Mouse (Mus musculus): ENCODE results near the gene Wwp2. TPM values are rescaled to one million over a fixed set of nuclear protein-coding genes. Genes with fewer than 3 reads are reported as not detected.
"Not testable (repeated sequence)": the region's sequence is repeated elsewhere in the genome, so short reads cannot be mapped to it uniquely, and the experiment has no call there.

Gene Wwp2
- polyA plus RNA-seq, 1 experiment from 2014 or later, result 28.5 TPM

- not testable (repeated sequence) for H3K4me3 ChIP-seq (ENCODE audit: control insufficient read depth in 1 of 2, insufficient read depth in 1 of 2, low read depth in 1 of 2, low read length in 2 of 2); H3K4me2 ChIP-seq (ENCODE audit: low read length); H3K4me1 ChIP-seq (ENCODE audit: control insufficient read depth in 2 of 2, insufficient read depth in 2 of 2, low read length in 2 of 2); ATAC-seq (ENCODE audit: insufficient number of reproducible peaks, insufficient read depth, low FRiP score, low read depth); H3K9ac ChIP-seq (ENCODE audit: low read length); H3K27me3 ChIP-seq (ENCODE audit: control insufficient read depth, insufficient read depth, low read length); H3K27ac ChIP-seq (replicated peaks in 1 of 2; ENCODE audit: control insufficient read depth in 1 of 2, insufficient read depth in 1 of 2, low read depth in 2 of 2, low read length in 2 of 2); H3K9me3 ChIP-seq (ENCODE audit: control insufficient read depth, low read length); H3K36me3 ChIP-seq (ENCODE audit: control insufficient read depth, insufficient read depth, low read length)
- WGBS, result 92% methylated on average over 7 of the region's 7 CpGs
These were observed 40.6 kb downstream of the Wwp2 start for GRCm38 (mm10) chr8:107476786-107477185.

GRCm38 (mm10) chr8:107478728-107479127 is 42.6 kb downstream of the Wwp2 start:
- ATAC-seq (ENCODE audit: insufficient number of reproducible peaks, insufficient read depth, low FRiP score, low read depth), result no peak
- Histone ChIP-seq H3K27me3 (ENCODE audit: control insufficient read depth, insufficient read depth, low read length) (no peaks in the 10 kb centered on the region), H3K4me1 (ENCODE audit: control insufficient read depth in 2 of 2, insufficient read depth in 2 of 2, low read length in 2 of 2) (no peaks in the 10 kb centered on the region), H3K4me2 (ENCODE audit: low read length) (no peak overlapping the region), H3K4me3 (ENCODE audit: control insufficient read depth in 1 of 2, insufficient read depth in 1 of 2, low read depth in 1 of 2, low read length in 2 of 2) (no peak overlapping the region), H3K36me3 (ENCODE audit: control insufficient read depth, insufficient read depth, low read length) (peaks cover 6% of the 10 kb centered on the region; the same call in 1 of the 2 replicates), H3K9me3 (ENCODE audit: control insufficient read depth, low read length) (no peaks in the 10 kb centered on the region), H3K27ac (replicated peaks in 1 of 2; ENCODE audit: control insufficient read depth in 1 of 2, insufficient read depth in 1 of 2, low read depth in 2 of 2, low read length in 2 of 2) (no peak overlapping the region), H3K9ac (ENCODE audit: low read length) (no peak overlapping the region)
- WGBS, result 81% methylated on average over 6 of the region's 6 CpGs

GRCm38 (mm10) chr8:107480436-107480835 is 44.3 kb downstream of the Wwp2 start:
- Histone ChIP-seq H3K9ac (ENCODE audit: low read length) (no peak overlapping the region), H3K4me1 (ENCODE audit: control insufficient read depth in 2 of 2, insufficient read depth in 2 of 2, low read length in 2 of 2) (no peaks in the 10 kb centered on the region), H3K36me3 (ENCODE audit: control insufficient read depth, insufficient read depth, low read length) (peaks cover 7% of the 10 kb centered on the region; the same call in 1 of the 2 replicates), H3K27ac (replicated peaks in 1 of 2; ENCODE audit: control insufficient read depth in 1 of 2, insufficient read depth in 1 of 2, low read depth in 2 of 2, low read length in 2 of 2) (no peak overlapping the region), H3K4me2 (ENCODE audit: low read length) (no peak overlapping the region), H3K4me3 (ENCODE audit: control insufficient read depth in 1 of 2, insufficient read depth in 1 of 2, low read depth in 1 of 2, low read length in 2 of 2) (no peak overlapping the region), H3K9me3 (ENCODE audit: control insufficient read depth, low read length) (no peaks in the 10 kb centered on the region), H3K27me3 (ENCODE audit: control insufficient read depth, insufficient read depth, low read length) (no peaks in the 10 kb centered on the region)
- no peak for ATAC-seq (ENCODE audit: insufficient number of reproducible peaks, insufficient read depth, low FRiP score, low read depth)
- WGBS, result 88% methylated on average over 4 of the region's 4 CpGs

GRCm38 (mm10) chr8:107483250-107483649 is 47.1 kb downstream of the Wwp2 start:
- no peaks in the 10 kb centered on the region for H3K27me3 ChIP-seq (ENCODE audit: control insufficient read depth, insufficient read depth, low read length)
- H3K4me3 ChIP-seq (ENCODE audit: control insufficient read depth in 1 of 2, insufficient read depth in 1 of 2, low read depth in 1 of 2, low read length in 2 of 2), result no peak overlapping the region
- H3K27ac ChIP-seq (replicated peaks in 1 of 2; ENCODE audit: control insufficient read depth in 1 of 2, insufficient read depth in 1 of 2, low read depth in 2 of 2, low read length in 2 of 2), result no peak overlapping the region
- no peak overlapping the region for H3K4me2 ChIP-seq (ENCODE audit: low read length)
- no peak overlapping the region for H3K9ac ChIP-seq (ENCODE audit: low read length)
- no peaks in the 10 kb centered on the region for H3K9me3 ChIP-seq (ENCODE audit: control insufficient read depth, low read length)
- WGBS, result 76% methylated on average over 8 of the region's 8 CpGs
- H3K4me1 ChIP-seq (ENCODE audit: control insufficient read depth in 2 of 2, insufficient read depth in 2 of 2, low read length in 2 of 2), result no peaks in the 10 kb centered on the region
- peaks cover 7% of the 10 kb centered on the region; the same call in 1 of the 2 replicates for H3K36me3 ChIP-seq (ENCODE audit: control insufficient read depth, insufficient read depth, low read length)
- ATAC-seq (ENCODE audit: insufficient number of reproducible peaks, insufficient read depth, low FRiP score, low read depth), result no peak

- no peak overlapping the region for H3K4me2 ChIP-seq (ENCODE audit: low read length)
- no peak overlapping the region for H3K27ac ChIP-seq (replicated peaks in 1 of 2; ENCODE audit: control insufficient read depth in 1 of 2, insufficient read depth in 1 of 2, low read depth in 2 of 2, low read length in 2 of 2)
- H3K9ac ChIP-seq (ENCODE audit: low read length), result no peak overlapping the region
- H3K36me3 ChIP-seq (ENCODE audit: control insufficient read depth, insufficient read depth, low read length), result peaks cover 7% of the 10 kb centered on the region; the same call in 1 of the 2 replicates
- no peak overlapping the region for H3K4me3 ChIP-seq (ENCODE audit: control insufficient read depth in 1 of 2, insufficient read depth in 1 of 2, low read depth in 1 of 2, low read length in 2 of 2)
- no peak for ATAC-seq (ENCODE audit: insufficient number of reproducible peaks, insufficient read depth, low FRiP score, low read depth)
- peaks cover 9 to 15% of the 10 kb centered on the region in 2 experiments for H3K4me1 ChIP-seq (ENCODE audit: control insufficient read depth in 2 of 2, insufficient read depth in 2 of 2, low read length in 2 of 2)
- H3K9me3 ChIP-seq (ENCODE audit: control insufficient read depth, low read length), result no peaks in the 10 kb centered on the region
- no peaks in the 10 kb centered on the region for H3K27me3 ChIP-seq (ENCODE audit: control insufficient read depth, insufficient read depth, low read length)
These were observed 48.8 kb downstream of the Wwp2 start for GRCm38 (mm10) chr8:107484956-107485355.

- Histone ChIP-seq H3K4me2 (ENCODE audit: low read length) (no peak overlapping the region), H3K27me3 (ENCODE audit: control insufficient read depth, insufficient read depth, low read length) (no peaks in the 10 kb centered on the region), H3K27ac (replicated peaks in 1 of 2; ENCODE audit: control insufficient read depth in 1 of 2, insufficient read depth in 1 of 2, low read depth in 2 of 2, low read length in 2 of 2) (no peak overlapping the region), H3K4me1 (ENCODE audit: control insufficient read depth in 2 of 2, insufficient read depth in 2 of 2, low read length in 2 of 2) (peaks cover 12 to 25% of the 10 kb centered on the region in 2 experiments), H3K36me3 (ENCODE audit: control insufficient read depth, insufficient read depth, low read length) (peaks cover 3% of the 10 kb centered on the region; the same call in 1 of the 2 replicates), H3K4me3 (ENCODE audit: control insufficient read depth in 1 of 2, insufficient read depth in 1 of 2, low read depth in 1 of 2, low read length in 2 of 2) (no peak overlapping the region), H3K9ac (ENCODE audit: low read length) (no peak overlapping the region), H3K9me3 (ENCODE audit: control insufficient read depth, low read length) (no peaks in the 10 kb centered on the region)
- no peak for ATAC-seq (ENCODE audit: insufficient number of reproducible peaks, insufficient read depth, low FRiP score, low read depth)
- 89% methylated on average over 4 of the region's 4 CpGs for WGBS
These were observed 52.4 kb downstream of the Wwp2 start for GRCm38 (mm10) chr8:107488551-107488950.

GRCm38 (mm10) chr8:107489086-107489485 is 52.9 kb downstream of the Wwp2 start:
- no peak for ATAC-seq (ENCODE audit: insufficient number of reproducible peaks, insufficient read depth, low FRiP score, low read depth)
- WGBS, result 64% methylated on average over 4 of the region's 4 CpGs
- H3K27me3 ChIP-seq (ENCODE audit: control insufficient read depth, insufficient read depth, low read length), result no peaks in the 10 kb centered on the region

GRCm38 (mm10) chr8:107489921-107490320 is 53.8 kb downstream of the Wwp2 start:
- no peak overlapping the region for H3K4me3 ChIP-seq (ENCODE audit: control insufficient read depth in 1 of 2, insufficient read depth in 1 of 2, low read depth in 1 of 2, low read length in 2 of 2)
- peak overlapping the region; percentile 2; the same call in 1 of the 2 replicates for H3K4me2 ChIP-seq (ENCODE audit: low read length)
- no peak for ATAC-seq (ENCODE audit: insufficient number of reproducible peaks, insufficient read depth, low FRiP score, low read depth)
- H3K9ac ChIP-seq (ENCODE audit: low read length), result no peak overlapping the region
- no peaks in the 10 kb centered on the region for H3K36me3 ChIP-seq (ENCODE audit: control insufficient read depth, insufficient read depth, low read length)
- peaks cover 12 to 25% of the 10 kb centered on the region in 2 experiments for H3K4me1 ChIP-seq (ENCODE audit: control insufficient read depth in 2 of 2, insufficient read depth in 2 of 2, low read length in 2 of 2)
- no peaks in the 10 kb centered on the region for H3K27me3 ChIP-seq (ENCODE audit: control insufficient read depth, insufficient read depth, low read length)
- H3K9me3 ChIP-seq (ENCODE audit: control insufficient read depth, low read length), result no peaks in the 10 kb centered on the region
- WGBS, result 12% methylated on average over 5 of the region's 5 CpGs
- peak overlapping the region; percentile 67 for H3K27ac ChIP-seq (replicated peaks in 1 of 2; ENCODE audit: control insufficient read depth in 1 of 2, insufficient read depth in 1 of 2, low read depth in 2 of 2, low read length in 2 of 2)

More at GRCm38 (mm10) chr8:107489086-107489485, 52.9 kb downstream of the Wwp2 start:
- H3K4me2 ChIP-seq (ENCODE audit: low read length), result no peak overlapping the region
- peak overlapping the region; percentile 67 for H3K27ac ChIP-seq (replicated peaks in 1 of 2; ENCODE audit: control insufficient read depth in 1 of 2, insufficient read depth in 1 of 2, low read depth in 2 of 2, low read length in 2 of 2)
- peaks cover 12 to 25% of the 10 kb centered on the region in 2 experiments for H3K4me1 ChIP-seq (ENCODE audit: control insufficient read depth in 2 of 2, insufficient read depth in 2 of 2, low read length in 2 of 2)
- no peaks in the 10 kb centered on the region for H3K9me3 ChIP-seq (ENCODE audit: control insufficient read depth, low read length)
- H3K9ac ChIP-seq (ENCODE audit: low read length), result no peak overlapping the region
- no peaks in the 10 kb centered on the region for H3K36me3 ChIP-seq (ENCODE audit: control insufficient read depth, insufficient read depth, low read length)
- H3K4me3 ChIP-seq (ENCODE audit: control insufficient read depth in 1 of 2, insufficient read depth in 1 of 2, low read depth in 1 of 2, low read length in 2 of 2), result no peak overlapping the region
